Mouse (Mus musculus): ENCODE measurements around the gene Cacng7. TPM values are rescaled to one million over a fixed set of nuclear protein-coding genes. Genes with fewer than 3 reads are reported as not detected.

Gene Cacng7
- total RNA-seq, 1 experiment: 14.4 TPM

DNA sequence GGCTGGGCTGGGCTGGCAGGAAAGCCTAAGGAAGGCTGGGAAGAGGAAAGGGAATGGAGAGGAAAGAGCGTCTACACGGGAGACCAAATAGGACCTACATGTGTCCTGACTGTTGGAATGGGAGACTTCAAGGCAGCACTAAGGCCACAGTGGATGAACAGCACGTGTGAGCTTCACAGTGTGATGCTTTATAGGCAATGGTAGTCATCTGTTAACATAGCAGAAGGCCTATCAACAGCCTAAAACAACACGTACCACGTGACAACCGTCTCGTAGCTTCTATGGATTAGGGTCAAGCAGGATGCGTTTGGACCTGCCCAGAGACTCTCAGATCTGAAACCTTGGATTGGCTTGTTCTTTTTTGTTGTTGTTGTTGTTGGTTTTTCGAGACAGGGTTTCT is 49.4 kb downstream of the Cacng7 start:
- Histone ChIP-seq H3K4me1 (ENCODE audit: control insufficient read depth in 2 of 2, insufficient read depth in 2 of 2, low read length in 2 of 2, poor library complexity in 1 of 2) (no peaks in the 10 kb centered on the region), H3K36me3 (ENCODE audit: control insufficient read depth, insufficient read depth, low read length, poor library complexity, severe bottlenecking) (no peaks in the 10 kb centered on the region), H3K27ac (ENCODE audit: insufficient read depth, low read depth, low read length, poor library complexity, severe bottlenecking) (no peak overlapping the region), H3K9me3 (ENCODE audit: control insufficient read depth, insufficient read depth, low read depth, low read length) (no peaks in the 10 kb centered on the region), H3K4me3 (ENCODE audit: insufficient read depth in 1 of 2, low read depth in 1 of 2, low read length in 2 of 2, poor library complexity in 1 of 2, severe bottlenecking in 1 of 2) (no peak overlapping the region), H3K9ac (ENCODE audit: insufficient read depth, low read depth, low read length, poor library complexity, severe bottlenecking) (no peak overlapping the region)
- no peak for TF ChIP-seq ZNF384 (IDR thresholded peaks at IDR 0.05; ENCODE audit: low read depth, low read length)
- in situ Hi-C loops (cut with MboI; ENCODE audit: low sequenced_read_pairs in 2 of 2, unreplicated experiment in 2 of 2): no loop called here
- no peak for DNase-seq (ENCODE audit: low read depth, low spot score)

- H3K9me3 ChIP-seq (ENCODE audit: control insufficient read depth, insufficient read depth, low read depth, low read length): no peaks in the 10 kb centered on the region
- no peak overlapping the region for H3K9ac ChIP-seq (ENCODE audit: insufficient read depth, low read depth, low read length, poor library complexity, severe bottlenecking)
- no peak overlapping the region for H3K4me3 ChIP-seq (ENCODE audit: insufficient read depth in 1 of 2, low read depth in 1 of 2, low read length in 2 of 2, poor library complexity in 1 of 2, severe bottlenecking in 1 of 2)
- H3K36me3 ChIP-seq (ENCODE audit: control insufficient read depth, insufficient read depth, low read length, poor library complexity, severe bottlenecking): no peaks in the 10 kb centered on the region
- no peak overlapping the region for H3K27ac ChIP-seq (ENCODE audit: insufficient read depth, low read depth, low read length, poor library complexity, severe bottlenecking)
- in situ Hi-C loops (cut with MboI; ENCODE audit: low sequenced_read_pairs in 2 of 2, unreplicated experiment in 2 of 2): no loop called here
- TF ChIP-seq MAFK (IDR thresholded peaks at IDR 0.05; ENCODE audit: insufficient read depth, low read depth, low read length) (no peak), ZC3H11A (IDR thresholded peaks at IDR 0.05; ENCODE audit: borderline replicate concordance, low read depth, low read length) (no peak), ZNF384 (IDR thresholded peaks at IDR 0.05; ENCODE audit: low read depth, low read length) (no peak)
- H3K4me1 ChIP-seq (ENCODE audit: control insufficient read depth in 2 of 2, insufficient read depth in 2 of 2, low read length in 2 of 2, poor library complexity in 1 of 2): peaks cover 2 to 5% of the 10 kb centered on the region in 2 experiments; a peak in 3 of 4 replicates
- no peak for DNase-seq (ENCODE audit: low read depth, low spot score)
Observed at GRCm38 (mm10) chr7:3384807-3385319, 52.1 kb downstream of the Cacng7 start.

GRCm38 (mm10) chr7:3386036-3386730 is 53.4 kb downstream of the Cacng7 start:
- peaks cover 4 to 5% of the 10 kb centered on the region in 2 experiments; a peak in 3 of 4 replicates for H3K4me1 ChIP-seq (ENCODE audit: control insufficient read depth in 2 of 2, insufficient read depth in 2 of 2, low read length in 2 of 2, poor library complexity in 1 of 2)
- no peak for DNase-seq (ENCODE audit: low read depth, low spot score)
- no peaks in the 10 kb centered on the region for H3K9me3 ChIP-seq (ENCODE audit: control insufficient read depth, insufficient read depth, low read depth, low read length)
- H3K4me3 ChIP-seq (ENCODE audit: insufficient read depth in 1 of 2, low read depth in 1 of 2, low read length in 2 of 2, poor library complexity in 1 of 2, severe bottlenecking in 1 of 2): no peak overlapping the region
- in situ Hi-C loops (cut with MboI; ENCODE audit: low sequenced_read_pairs in 2 of 2, unreplicated experiment in 2 of 2): no loop called here
- no peak overlapping the region for H3K27ac ChIP-seq (ENCODE audit: insufficient read depth, low read depth, low read length, poor library complexity, severe bottlenecking)
- no peaks in the 10 kb centered on the region for H3K36me3 ChIP-seq (ENCODE audit: control insufficient read depth, insufficient read depth, low read length, poor library complexity, severe bottlenecking)
- TF ChIP-seq ZC3H11A (IDR thresholded peaks at IDR 0.05; ENCODE audit: borderline replicate concordance, low read depth, low read length): no peak
- TF ChIP-seq CHD2 (IDR thresholded peaks at IDR 0.05; ENCODE audit: low read depth, low read length): no peak
- no peak for TF ChIP-seq ZNF384 (IDR thresholded peaks at IDR 0.05; ENCODE audit: low read depth, low read length)
- TF ChIP-seq MAFK (IDR thresholded peaks at IDR 0.05; ENCODE audit: insufficient read depth, low read depth, low read length): no peak
- TF ChIP-seq HCFC1 (IDR thresholded peaks at IDR 0.05; ENCODE audit: borderline replicate concordance, insufficient read depth, low read length): no peak
- H3K9ac ChIP-seq (ENCODE audit: insufficient read depth, low read depth, low read length, poor library complexity, severe bottlenecking): no peak overlapping the region

DNA sequence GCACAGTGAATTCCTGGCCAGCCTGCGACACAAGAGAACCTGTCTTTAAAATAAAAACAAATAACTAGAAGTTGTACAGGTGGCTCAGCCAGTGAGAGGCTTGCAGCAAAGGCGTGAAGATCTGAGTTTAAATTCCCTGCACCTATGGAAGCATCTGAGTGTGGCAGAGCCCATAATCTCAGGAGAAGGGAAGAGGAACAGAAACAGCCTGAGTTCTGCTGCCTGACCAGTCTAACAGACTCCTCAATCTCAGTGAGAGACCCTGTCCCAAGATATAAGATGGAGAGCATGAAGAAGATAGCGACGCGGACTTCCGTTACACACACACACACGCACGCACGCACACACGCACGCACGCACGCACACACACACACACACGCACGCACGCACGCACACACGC is 55.0 kb downstream of the Cacng7 start:
- no peaks in the 10 kb centered on the region for H3K36me3 ChIP-seq (ENCODE audit: control insufficient read depth, insufficient read depth, low read length, poor library complexity, severe bottlenecking)
- no peak overlapping the region for H3K9ac ChIP-seq (ENCODE audit: insufficient read depth, low read depth, low read length, poor library complexity, severe bottlenecking)
- TF ChIP-seq MAFK (IDR thresholded peaks at IDR 0.05; ENCODE audit: insufficient read depth, low read depth, low read length): no peak
- TF ChIP-seq ZC3H11A (IDR thresholded peaks at IDR 0.05; ENCODE audit: borderline replicate concordance, low read depth, low read length): no peak
- TF ChIP-seq CHD2 (IDR thresholded peaks at IDR 0.05; ENCODE audit: low read depth, low read length): no peak
- no peak for TF ChIP-seq ZNF384 (IDR thresholded peaks at IDR 0.05; ENCODE audit: low read depth, low read length)
- TF ChIP-seq HCFC1 (IDR thresholded peaks at IDR 0.05; ENCODE audit: borderline replicate concordance, insufficient read depth, low read length): no peak
- DNase-seq (ENCODE audit: low read depth, low spot score): no peak
- in situ Hi-C loops (cut with MboI; ENCODE audit: low sequenced_read_pairs in 2 of 2, unreplicated experiment in 2 of 2): no loop called here
- H3K4me1 ChIP-seq (ENCODE audit: control insufficient read depth in 2 of 2, insufficient read depth in 2 of 2, low read length in 2 of 2, poor library complexity in 1 of 2): peaks cover 5 to 10% of the 10 kb centered on the region in 2 experiments; a peak in 3 of 4 replicates
- no peaks in the 10 kb centered on the region for H3K9me3 ChIP-seq (ENCODE audit: control insufficient read depth, insufficient read depth, low read depth, low read length)
- no peak overlapping the region for H3K27ac ChIP-seq (ENCODE audit: insufficient read depth, low read depth, low read length, poor library complexity, severe bottlenecking)
- no peak overlapping the region for H3K4me3 ChIP-seq (ENCODE audit: insufficient read depth in 1 of 2, low read depth in 1 of 2, low read length in 2 of 2, poor library complexity in 1 of 2, severe bottlenecking in 1 of 2)

DNA sequence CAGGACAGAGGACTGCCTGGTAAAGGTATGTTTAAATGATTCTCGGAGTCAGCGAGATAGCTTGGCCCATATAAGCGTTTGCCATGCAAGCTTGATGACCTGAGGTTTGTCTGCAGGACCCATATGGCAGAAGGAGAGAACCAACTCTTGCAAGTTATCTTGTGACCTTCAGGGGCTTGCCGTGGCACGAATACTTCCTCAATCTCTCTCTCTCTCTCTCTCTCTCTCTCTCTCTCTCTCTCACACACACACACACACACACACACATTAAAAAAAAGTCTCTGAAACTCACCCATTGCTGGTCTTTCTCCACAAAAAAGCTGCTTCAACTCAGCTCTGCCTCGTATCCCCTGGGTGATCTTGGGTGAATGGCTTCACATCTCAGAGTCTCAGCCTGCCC is 56.1 kb downstream of the Cacng7 start:
- Histone ChIP-seq H3K9me3 (ENCODE audit: control insufficient read depth, insufficient read depth, low read depth, low read length) (no peaks in the 10 kb centered on the region), H3K9ac (ENCODE audit: insufficient read depth, low read depth, low read length, poor library complexity, severe bottlenecking) (no peak overlapping the region), H3K27ac (ENCODE audit: insufficient read depth, low read depth, low read length, poor library complexity, severe bottlenecking) (no peak overlapping the region), H3K4me1 (ENCODE audit: control insufficient read depth in 2 of 2, insufficient read depth in 2 of 2, low read length in 2 of 2, poor library complexity in 1 of 2) (peaks cover 5 to 10% of the 10 kb centered on the region in 2 experiments; a peak in 3 of 4 replicates), H3K4me3 (ENCODE audit: insufficient read depth in 1 of 2, low read depth in 1 of 2, low read length in 2 of 2, poor library complexity in 1 of 2, severe bottlenecking in 1 of 2) (no peak overlapping the region), H3K36me3 (ENCODE audit: control insufficient read depth, insufficient read depth, low read length, poor library complexity, severe bottlenecking) (no peaks in the 10 kb centered on the region)
- DNase-seq (ENCODE audit: low read depth, low spot score): no peak
- in situ Hi-C loops (cut with MboI; ENCODE audit: low sequenced_read_pairs in 2 of 2, unreplicated experiment in 2 of 2): no loop called here
- no peak for TF ChIP-seq HCFC1 (IDR thresholded peaks at IDR 0.05; ENCODE audit: borderline replicate concordance, insufficient read depth, low read length)
